Mouse (Mus musculus): ENCODE data around the gene F11.

The F11 gene

GRCm38 (mm10) chr8:45195954-45196526, 65.8 kb downstream of the F11 start:
- Histone ChIP-seq H3K27me3 (ENCODE audit: control insufficient read depth, insufficient read depth, low read length, poor library complexity, severe bottlenecking) (no peaks in the 10 kb centered on the region), H3K36me3 (ENCODE audit: control insufficient read depth, insufficient read depth, low read length, poor library complexity, severe bottlenecking) (no peaks in the 10 kb centered on the region)
- DNase-seq (ENCODE audit: low read depth, low spot score) = no peak

All from splenic B cell, adult 2 months (primary cell).